ENCODE assay signal across 18 mouse cellular contexts in the genomic region with DNA sequence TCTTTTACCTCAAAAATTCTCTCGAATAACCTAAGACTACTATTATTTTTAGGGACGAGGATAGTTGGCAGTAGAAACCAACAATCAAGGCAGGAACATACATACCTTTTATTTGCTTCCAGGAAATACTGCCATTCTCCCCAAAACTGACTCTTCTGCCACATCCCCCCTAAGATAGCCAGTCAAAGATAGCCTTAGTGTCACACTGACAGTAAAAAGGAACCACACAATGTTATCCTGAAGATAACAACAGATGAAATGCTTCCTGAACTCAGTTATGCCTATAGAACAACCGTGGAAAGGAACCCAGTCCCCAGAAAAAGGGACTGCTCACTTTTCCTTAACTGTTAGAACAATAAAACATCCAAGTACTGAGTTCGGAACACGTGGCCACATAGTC. TPM values are rescaled to one million over a fixed set of nuclear protein-coding genes. Genes with fewer than 3 reads are reported as not detected.
DNase-seq lines count a peak whose midpoint lies in the region; ATAC-seq and TF ChIP-seq lines count a peak whose summit lies in the region.
"Had no signal": no experiment of that assay in that cellular context is flagged by ENCODE, and none has a peak within 500 bp of the region (broad histone marks: within the 10 kb centered on the region; RNA-seq: fewer than 3 reads in every experiment).

No protein-coding gene starts in this region.

- ATAC-seq in liver, embryonic 13.5 days (ENCODE audit: low read depth): 0 out of 2 replicates have a peak, but pooled peaks have one; percentile 49
- ATAC-seq: forebrain, embryonic 16.5 days had no signal

- WGBS in liver, embryonic 13.5 days (ENCODE audit: insufficient replicate concordance): 46% methylated on average over 5 of the region's 5 CpGs
- 63% methylated on average over 5 of the region's 5 CpGs for WGBS in olfactory bulb, adult 2 months
- WGBS in embryonic facial prominence, embryonic 10.5 days: 90% methylated on average over 5 of the region's 5 CpGs

- no peak for TF ChIP-seq POLR2A in MEL (IDR thresholded peaks at IDR 0.05; ENCODE audit: control insufficient read depth in 1 of 2, insufficient read depth in 1 of 2, low read depth in 1 of 2, low read length in 2 of 2, poor library complexity in 1 of 2)
- no peak for TF ChIP-seq POLR2A in olfactory bulb, adult 2 months (IDR thresholded peaks at IDR 0.05; ENCODE audit: insufficient read depth, low read depth, low read length)

- no peaks in the 10 kb centered on the region for H3K27me3 ChIP-seq in MEL (ENCODE audit: control insufficient read depth in 1 of 2, insufficient read depth in 2 of 2, low read length in 2 of 2)
- no peaks in the 10 kb centered on the region for H3K27me3 ChIP-seq in liver, embryonic 13.5 days
- no peaks in the 10 kb centered on the region for H3K27me3 ChIP-seq in embryonic facial prominence, embryonic 10.5 days (replicated peaks; ENCODE audit: low read depth, poor library complexity, severe bottlenecking)
- H3K27me3 ChIP-seq: embryonic facial prominence, embryonic 13.5 days; forebrain, embryonic 12.5 days; hindbrain, embryonic 12.5 days had no signal

- no peak for TF ChIP-seq RAD21 in MEL (IDR thresholded peaks at IDR 0.05; ENCODE audit: low read depth, low read length)

- H3K4me2 ChIP-seq in liver, embryonic 13.5 days: peak overlapping the region; percentile 51; the same call in 1 of the 2 replicates
- H3K4me2 ChIP-seq: embryonic facial prominence, embryonic 13.5 days; forebrain, embryonic 12.5 days; heart, embryonic 11.5 days; hindbrain, embryonic 12.5 days had no signal

- H3K36me3 ChIP-seq in MEL (ENCODE audit: control insufficient read depth in 1 of 2, insufficient read depth in 2 of 2, low read length in 2 of 2): peaks cover 3 to 39% of the 10 kb centered on the region in 2 experiments; a peak in 3 of 4 replicates
- H3K36me3 ChIP-seq in liver, embryonic 13.5 days: peaks cover 9% of the 10 kb centered on the region
- peaks cover 7% of the 10 kb centered on the region for H3K36me3 ChIP-seq in embryonic facial prominence, embryonic 10.5 days (replicated peaks)
- H3K36me3 ChIP-seq: hindbrain, embryonic 12.5 days had no signal

- no peaks in the 10 kb centered on the region for H3K9me3 ChIP-seq in MEL (replicated peaks; ENCODE audit: insufficient read depth, low read length)
- no peaks in the 10 kb centered on the region for H3K9me3 ChIP-seq in liver, embryonic 13.5 days (replicated peaks)
- no peaks in the 10 kb centered on the region for H3K9me3 ChIP-seq in embryonic facial prominence, embryonic 10.5 days
- H3K9me3 ChIP-seq: embryonic facial prominence, embryonic 13.5 days; forebrain, embryonic 12.5 days; hindbrain, embryonic 12.5 days had no signal

- DNase-seq in layer of hippocampus, adult 2 months (ENCODE audit: low spot score in 2 of 2): no peak
- no peak for DNase-seq in layer of hippocampus, adult 11-12 months (ENCODE audit: low spot score)
- no peak for DNase-seq in MEL (ENCODE audit: low read depth, low spot score)
- DNase-seq in liver, embryonic 13.5 days: no peak
- no peak for DNase-seq in embryonic facial prominence, embryonic 10.5 days (ENCODE audit: low spot score)
- DNase-seq: adrenal gland, postnatal 10 days; cerebellum, adult 11 months; cerebellum, adult 8-10 months; cerebellum, postnatal 14 days; gastrocnemius, postnatal 10 days; heart, adult 18-20 months; heart, postnatal 4 days had no signal

- H3K4me3 ChIP-seq in layer of hippocampus, adult 2 months: no peak overlapping the region
- no peak overlapping the region for H3K4me3 ChIP-seq in MEL (ENCODE audit: control insufficient read depth in 1 of 2, insufficient read depth in 1 of 2, low read depth in 2 of 2, low read length in 2 of 2)
- H3K4me3 ChIP-seq in liver, embryonic 13.5 days (replicated peaks): no peak overlapping the region
- H3K4me3 ChIP-seq in olfactory bulb, adult 2 months (ENCODE audit: insufficient read depth, low read depth, low read length): no peak overlapping the region
- no peak overlapping the region for H3K4me3 ChIP-seq in embryonic facial prominence, embryonic 10.5 days
- H3K4me3 ChIP-seq: embryonic facial prominence, embryonic 13.5 days; forebrain, embryonic 12.5 days; hindbrain, embryonic 12.5 days had no signal

- no peak overlapping the region for H3K9ac ChIP-seq in MEL (ENCODE audit: control insufficient read depth, low read depth, low read length, poor library complexity, severe bottlenecking)
- peak overlapping the region; percentile 43; the same call in 1 of the 2 replicates for H3K9ac ChIP-seq in liver, embryonic 13.5 days
- H3K9ac ChIP-seq: embryonic facial prominence, embryonic 13.5 days; forebrain, embryonic 12.5 days; hindbrain, embryonic 12.5 days had no signal

- H3K79me2 ChIP-seq in MEL (ENCODE audit: control insufficient read depth, insufficient read depth, low read length, poor library complexity): peaks cover 13% of the 10 kb centered on the region; the same call in 1 of the 2 replicates

- peaks cover 19 to 26% of the 10 kb centered on the region in 2 experiments for H3K4me1 ChIP-seq in MEL (ENCODE audit: control insufficient read depth in 1 of 2, insufficient read depth in 2 of 2, low read length in 2 of 2)
- H3K4me1 ChIP-seq in liver, embryonic 13.5 days (replicated peaks): peaks cover 68% of the 10 kb centered on the region
- peaks cover 15% of the 10 kb centered on the region for H3K4me1 ChIP-seq in olfactory bulb, adult 2 months (ENCODE audit: control insufficient read depth, insufficient read depth, low read length)
- H3K4me1 ChIP-seq in embryonic facial prominence, embryonic 10.5 days: peaks cover 18% of the 10 kb centered on the region

- H3K27ac ChIP-seq in layer of hippocampus, adult 2 months: peak overlapping the region; percentile 89
- H3K27ac ChIP-seq in MEL (ENCODE audit: control insufficient read depth, low read depth, low read length): peak overlapping the region; percentile 60
- H3K27ac ChIP-seq in liver, embryonic 13.5 days: peak overlapping the region; percentile 81
- H3K27ac ChIP-seq in olfactory bulb, adult 2 months (ENCODE audit: insufficient read depth, low read depth, low read length): peak overlapping the region; percentile 33; the same call in 1 of the 2 replicates
- no peak overlapping the region for H3K27ac ChIP-seq in embryonic facial prominence, embryonic 10.5 days (replicated peaks)
- H3K27ac ChIP-seq: embryonic facial prominence, embryonic 13.5 days; forebrain, embryonic 12.5 days; hindbrain, embryonic 12.5 days had no signal

- peak; percentile 57 to 59; a peak in 2 of 4 replicates for TF ChIP-seq EP300 in MEL (IDR thresholded peaks at IDR 0.05; ENCODE audit: low read depth in 1 of 2, low read length in 2 of 2)

- no peak for TF ChIP-seq CTCF in layer of hippocampus, adult 2 months (conservative IDR thresholded peaks at IDR 0.05)
- TF ChIP-seq CTCF in MEL (IDR thresholded peaks at IDR 0.05 in 2 of 3, conservative IDR thresholded peaks at IDR 0.05 in 1 of 3; ENCODE audit: control insufficient read depth in 1 of 3, insufficient read depth in 1 of 3, low read depth in 2 of 3, low read length in 3 of 3, poor library complexity in 1 of 3, severe bottlenecking in 1 of 3): no peak
- no peak for TF ChIP-seq CTCF in olfactory bulb, adult 2 months (IDR thresholded peaks at IDR 0.05; ENCODE audit: insufficient read depth, low read depth, low read length)

TF ChIP-seq in MEL, 35 proteins besides CTCF, POLR2A, EP300 and RAD21:
- no peak for TF ChIP-seq ZMIZ1 (IDR thresholded peaks at IDR 0.05; ENCODE audit: low read depth, low read length)
- TF ChIP-seq MAFK (IDR thresholded peaks at IDR 0.05; ENCODE audit: borderline replicate concordance, low read depth, low read length): no peak
- 0 out of 2 replicates have a peak, but pooled peaks have one; percentile 24 for TF ChIP-seq TCF12 (IDR thresholded peaks at IDR 0.05; ENCODE audit: low read depth, low read length)
- peak; percentile 49; the same call in 1 of the 2 replicates for TF ChIP-seq ETS1 (IDR thresholded peaks at IDR 0.05; ENCODE audit: low read depth, low read length)
- no peak for TF ChIP-seq KAT2A (conservative IDR thresholded peaks at IDR 0.05; ENCODE audit: low read depth, low read length)
- peak; percentile 27; the same call in 1 of the 2 replicates for TF ChIP-seq RCOR1 (IDR thresholded peaks at IDR 0.05; ENCODE audit: low read depth, low read length)
- no peak for TF ChIP-seq UBTF (IDR thresholded peaks at IDR 0.05; ENCODE audit: borderline replicate concordance, insufficient read depth, low read depth, low read length)
- TF ChIP-seq JUND (IDR thresholded peaks at IDR 0.05; ENCODE audit: low read depth, low read length): no peak
- TF ChIP-seq MXI1 (IDR thresholded peaks at IDR 0.05; ENCODE audit: low read depth, low read length): 0 out of 2 replicates have a peak, but pooled peaks have one; percentile 18
- peak; percentile 60 for TF ChIP-seq GATA1 (IDR thresholded peaks at IDR 0.05; ENCODE audit: low read depth, low read length)

RNA-seq across cellular contexts. Expression of a gene that starts 39.8 kb away (rescaled TPM):
- 100 to 1,000 TPM; 430 to 443 TPM for total RNA-seq in layer of hippocampus, adult 2 months (2021)
- total RNA-seq in MEL (2012; rRNA removed): 12.9 and 14.8 TPM in 2 replicates
- polyA plus RNA-seq in MEL (2012; ENCODE audit: insufficient read depth in 1 of 2, insufficient read length in 2 of 2, low read depth in 1 of 2, low replicate concordance in 2 of 2, missing spikeins in 1 of 2): 10 to 100 TPM in 1 of 2 experiments, not detected in 1; 12.8 TPM
- polyA plus RNA-seq in liver, embryonic 13.5 days (2015; fragmentation: Nextera tagmentation; extraction: Ambion mirVana): 10.1 and 14.1 TPM in 2 replicates
- 125 and 1,127 TPM in 2 replicates for polyA plus RNA-seq in olfactory bulb, adult 2 months (2012; ENCODE audit: insufficient read depth, insufficient read length, low replicate concordance, missing spikeins)
- 20.9 and 27.8 TPM in 2 replicates for polyA plus RNA-seq in embryonic facial prominence, embryonic 10.5 days (2016; fragmentation: Nextera tagmentation; extraction: Ambion mirVana)
